Mouse (Mus musculus) stomach, postnatal 0 days (tissue): ENCODE measurements around the gene Zfp652.

Source experiments
- CTCF ChIP-seq: IDR thresholded peaks from 2 replicates; pipeline ENCODE4 v1.5.1; 2016; ENCODE audit warnings: antibody characterized with exemption, low read depth, mild to moderate bottlenecking, moderate library complexity
- EP300 ChIP-seq: optimal IDR thresholded peaks from 2 replicates; pipeline ENCODE3; 2016; ENCODE audit warnings: antibody characterized with exemption

DNA sequence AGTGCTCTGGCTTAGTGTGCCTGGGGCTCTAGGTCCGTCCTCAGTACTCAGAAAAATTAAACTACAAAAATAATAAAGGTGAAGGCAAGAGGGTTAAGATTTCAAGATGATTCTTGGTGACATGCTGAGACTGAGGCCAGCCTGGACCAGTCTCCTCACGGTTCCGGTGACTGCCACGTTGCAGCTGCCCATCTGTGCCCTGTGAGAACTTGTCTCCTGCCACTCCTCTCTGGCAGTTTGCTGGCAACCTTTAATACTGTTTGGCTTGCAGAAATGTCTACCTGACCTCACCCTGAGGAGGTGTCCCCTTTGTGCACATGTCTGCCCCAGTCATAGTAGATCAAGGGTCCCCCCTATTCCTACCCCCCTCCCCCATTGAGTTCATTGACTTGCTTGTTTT, 71.0 kb downstream of the Zfp652 start:
- TF ChIP-seq CTCF: no peak
- TF ChIP-seq EP300: no peak
